8 mouse cellular contexts compared by ENCODE assay signal in genomic region chr19:9899072-9899779, GRCm38 (mm10). TPM values are rescaled to one million over a fixed set of nuclear protein-coding genes. Genes with fewer than 3 reads are reported as not detected.
DNase-seq lines count a peak whose midpoint lies in the region; ATAC-seq lines count a peak whose summit lies in the region.

Gene Incenp (minus strand): TSS chr19:9899551.

- ATAC-seq in hindbrain, embryonic 15.5 days (ENCODE audit: low FRiP score, low read depth): peak; percentile 99

- H3K4me3 ChIP-seq in hindbrain, embryonic 15.5 days: peak within 1 kb of the TSS; percentile 97

- H3K9me3 ChIP-seq in hindbrain, embryonic 15.5 days: no peaks in the 10 kb centered on the region

- H3K4me1 ChIP-seq in hindbrain, embryonic 15.5 days (replicated peaks): peaks cover 21% of the 10 kb centered on the region

- H3K4me2 ChIP-seq in hindbrain, embryonic 15.5 days: peak within 1 kb of the TSS; percentile 83

- peak; percentile 97 for DNase-seq in T-cell, adult 2 months (ENCODE audit: low spot score)
- DNase-seq in cerebellum, postnatal 36 days: peak; percentile 86 to 91
- peak; percentile 95 to 97 for DNase-seq in frontal cortex, postnatal 36 days (ENCODE audit: low spot score in 2 of 2)
- DNase-seq in left cerebral cortex, adult 11 months (ENCODE audit: low spot score): peak; percentile 95
- DNase-seq in lung, postnatal 4 days: peak; percentile 94 to 96
- DNase-seq in retina, postnatal 7 days (ENCODE audit: low read depth, low spot score): peak; percentile 92
- DNase-seq in urinary bladder, adult 2 months (ENCODE audit: low spot score): peak; percentile 75

- H3K9ac ChIP-seq in hindbrain, embryonic 15.5 days: peak within 1 kb of the TSS; percentile 70

- peak within 1 kb of the TSS; percentile 92 for H3K27ac ChIP-seq in hindbrain, embryonic 15.5 days (replicated peaks)

- H3K36me3 ChIP-seq in hindbrain, embryonic 15.5 days: peaks cover 2% of the 10 kb centered on the region; the same call in 1 of the 2 replicates

- WGBS in hindbrain, embryonic 15.5 days: under 1% methylated on average over 58 of the region's 58 CpGs

- no peaks in the 10 kb centered on the region for H3K27me3 ChIP-seq in hindbrain, embryonic 15.5 days

RNA-seq across cellular contexts. Expression of gene Incenp, which starts in this region (rescaled TPM):
- polyA plus RNA-seq in hindbrain, embryonic 15.5 days (2015; fragmentation: Nextera tagmentation; extraction: Ambion mirVana): 30.7 and 33.5 TPM in 2 replicates
- 4.9 and 7.9 TPM in 2 replicates for polyA plus RNA-seq in urinary bladder, adult 2 months (2012; rRNA removed)

Comparison
In these comparisons a context has a peak if more than half of its experiments do, and no peak if none do; other contexts are left out.
1. Peak in every context shown above with its lines: DNase-seq, ATAC-seq, H3K4me3 ChIP-seq and H3K27ac ChIP-seq.